Mouse (Mus musculus): Measurements from ENCODE around the gene Cntnap2.

Gene Cntnap2

DNA sequence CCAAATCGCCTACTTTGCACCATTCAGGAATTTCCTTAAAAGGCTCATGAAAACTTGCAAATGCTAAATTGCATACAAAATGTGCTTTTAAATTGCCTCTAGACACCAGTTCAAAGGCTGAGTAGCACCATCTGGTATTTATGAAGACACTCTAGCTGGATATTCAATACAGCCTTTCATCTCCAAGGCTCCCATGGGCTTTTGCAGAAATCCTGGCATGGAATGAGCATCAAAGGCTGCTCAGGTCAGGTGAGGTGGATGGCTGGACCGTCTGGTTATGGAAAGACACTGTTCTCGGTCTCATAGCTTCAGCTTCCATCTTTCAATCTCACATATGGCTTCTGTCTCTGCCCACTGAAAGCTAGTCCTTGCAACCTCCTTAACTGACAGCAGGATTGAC is 1515.9 kb downstream of the Cntnap2 start:
- no peak for ATAC-seq (ENCODE audit: insufficient number of reproducible peaks, low FRiP score, low TSS enrichment)

DNA sequence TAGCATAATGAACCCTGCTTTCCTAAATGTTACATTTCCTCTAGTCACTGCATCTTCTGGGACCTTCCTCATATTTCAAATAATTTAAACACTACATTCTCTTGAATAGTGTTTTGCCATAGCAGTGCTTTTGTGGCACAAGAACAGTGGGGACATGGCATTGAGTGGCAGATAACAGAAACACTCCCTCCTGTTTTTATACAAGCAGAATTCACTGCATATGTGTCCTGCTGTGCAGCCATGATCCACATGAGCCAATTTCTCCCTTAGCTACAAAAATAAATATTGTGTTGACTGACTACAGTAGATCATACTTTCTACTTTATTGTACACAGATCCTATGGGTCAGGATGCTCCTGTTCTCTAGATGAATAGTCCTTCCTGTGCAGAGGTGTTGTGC is 1553.2 kb downstream of the Cntnap2 start:
- ATAC-seq (ENCODE audit: insufficient number of reproducible peaks, low FRiP score, low TSS enrichment): no peak

DNA sequence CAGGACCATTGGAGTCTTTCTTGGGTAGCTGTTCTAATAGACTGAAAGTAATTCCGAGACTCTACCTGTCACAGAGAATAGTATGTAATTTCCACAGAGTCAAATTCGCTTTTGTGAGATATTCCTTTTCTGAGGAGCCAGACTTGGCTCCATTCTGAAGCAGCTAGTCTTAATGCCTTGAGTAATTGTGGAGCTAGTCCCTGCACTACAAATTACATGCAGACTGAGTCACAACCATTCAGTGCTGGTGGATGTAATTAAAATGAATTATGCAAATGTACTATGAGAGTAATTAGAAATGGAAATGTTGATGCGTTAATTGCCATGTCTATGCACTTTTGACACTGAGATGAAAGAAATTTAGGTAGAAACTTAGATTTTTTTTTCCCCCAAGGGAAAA is 1553.7 kb downstream of the Cntnap2 start:
- no peak for ATAC-seq (ENCODE audit: insufficient number of reproducible peaks, low FRiP score, low TSS enrichment)

DNA sequence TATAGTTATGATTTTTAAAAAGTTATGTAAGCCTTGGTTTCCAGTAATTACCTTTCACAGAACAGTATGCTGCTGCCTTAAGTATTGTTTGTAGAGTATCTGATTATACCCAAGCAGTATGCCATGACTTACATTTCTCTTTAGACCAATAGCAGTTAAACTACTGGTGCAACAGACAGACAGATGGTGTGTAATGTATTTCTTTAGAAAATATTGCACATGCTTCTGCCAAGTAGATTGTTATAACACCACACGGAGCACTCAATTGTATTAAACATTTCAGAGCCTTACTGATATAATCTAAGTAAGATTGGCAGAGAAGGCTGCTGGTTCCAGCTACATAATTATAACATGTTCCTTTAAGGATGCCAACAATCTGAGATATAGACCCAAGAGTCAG is 1609.9 kb downstream of the Cntnap2 start:
- no peak for ATAC-seq (ENCODE audit: insufficient number of reproducible peaks, low FRiP score, low TSS enrichment)

DNA sequence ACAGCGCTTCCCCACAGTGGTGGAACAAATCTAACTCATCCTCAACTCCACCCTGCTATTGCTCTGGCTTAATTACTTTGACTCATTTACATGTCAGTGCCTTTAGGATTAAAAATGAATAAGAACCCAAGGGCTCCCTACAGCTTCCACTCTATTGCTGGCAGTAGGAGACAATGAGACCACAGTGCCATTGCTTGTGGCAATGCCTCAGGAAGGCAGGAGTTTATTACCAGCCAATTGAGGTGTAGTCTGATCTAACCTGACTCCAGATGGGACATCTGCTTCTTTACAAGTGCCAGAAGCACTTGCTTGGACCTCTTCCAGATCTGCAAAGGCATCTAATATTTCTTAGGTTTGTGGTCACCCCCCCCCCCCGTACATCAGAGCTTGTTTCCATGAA is 1615.9 kb downstream of the Cntnap2 start:
- peak; percentile 62; the same call in 1 of the 2 replicates for ATAC-seq (ENCODE audit: insufficient number of reproducible peaks, low FRiP score, low TSS enrichment)

DNA sequence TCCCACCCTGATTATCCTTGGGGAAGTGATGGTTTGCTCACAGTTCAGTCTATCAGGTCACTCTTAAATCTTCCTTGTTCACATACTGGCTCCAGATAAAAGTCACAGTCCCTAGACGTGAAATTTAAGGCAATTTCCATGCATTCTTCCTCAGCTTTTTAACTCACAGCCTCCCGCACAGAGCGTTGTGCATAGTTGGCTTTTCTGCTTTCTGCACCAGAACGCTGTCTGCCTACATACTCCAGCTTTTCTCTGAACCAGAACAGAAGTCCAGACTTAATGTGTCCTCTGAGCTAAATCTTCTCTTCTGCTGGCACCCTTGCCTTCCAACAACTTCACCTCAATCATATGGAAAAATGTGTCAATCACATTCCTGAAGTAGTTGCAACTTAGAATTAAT is 1616.5 kb downstream of the Cntnap2 start:
- no peak for ATAC-seq (ENCODE audit: insufficient number of reproducible peaks, low FRiP score, low TSS enrichment)

DNA sequence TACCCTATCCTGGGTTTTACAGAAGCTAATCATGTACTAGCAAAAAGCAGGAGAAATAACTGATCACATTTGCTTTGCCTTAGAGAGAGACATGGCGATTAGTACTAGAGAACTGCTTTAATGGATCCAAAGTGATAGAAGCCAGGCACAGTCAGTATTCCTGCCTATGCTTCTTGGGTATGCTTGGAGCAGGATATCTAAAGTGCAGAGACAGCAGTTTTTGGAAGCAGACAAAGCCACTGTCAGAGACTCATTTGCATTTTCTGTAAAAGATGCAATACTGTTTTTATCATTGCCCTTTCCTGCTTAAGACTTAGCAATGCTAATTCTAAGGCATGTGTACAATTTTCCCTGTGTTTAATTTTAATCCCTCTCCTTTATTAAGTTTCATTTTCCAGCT is 1637.0 kb downstream of the Cntnap2 start:
- ATAC-seq (ENCODE audit: insufficient number of reproducible peaks, low FRiP score, low TSS enrichment): no peak

DNA sequence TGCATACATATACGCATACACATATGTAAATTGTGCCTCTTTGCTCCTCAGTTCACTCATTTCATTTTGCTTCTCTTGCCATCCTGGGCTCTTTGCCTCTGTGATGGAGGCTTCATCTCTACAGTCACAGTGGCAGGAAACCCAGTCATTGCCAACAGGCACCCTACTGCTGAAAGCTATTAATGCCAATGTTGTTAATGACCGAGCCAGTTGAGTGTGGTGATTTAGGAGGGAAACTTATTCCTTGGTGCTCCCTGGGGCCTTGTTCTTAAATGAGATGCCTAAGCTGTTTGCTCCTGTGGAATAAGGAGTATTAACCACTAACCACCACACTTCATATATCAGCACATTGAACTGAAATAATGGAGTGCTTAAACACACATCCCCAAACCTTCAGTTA is 1640.2 kb downstream of the Cntnap2 start:
- ATAC-seq (ENCODE audit: insufficient number of reproducible peaks, low FRiP score, low TSS enrichment): peak; percentile 88

DNA sequence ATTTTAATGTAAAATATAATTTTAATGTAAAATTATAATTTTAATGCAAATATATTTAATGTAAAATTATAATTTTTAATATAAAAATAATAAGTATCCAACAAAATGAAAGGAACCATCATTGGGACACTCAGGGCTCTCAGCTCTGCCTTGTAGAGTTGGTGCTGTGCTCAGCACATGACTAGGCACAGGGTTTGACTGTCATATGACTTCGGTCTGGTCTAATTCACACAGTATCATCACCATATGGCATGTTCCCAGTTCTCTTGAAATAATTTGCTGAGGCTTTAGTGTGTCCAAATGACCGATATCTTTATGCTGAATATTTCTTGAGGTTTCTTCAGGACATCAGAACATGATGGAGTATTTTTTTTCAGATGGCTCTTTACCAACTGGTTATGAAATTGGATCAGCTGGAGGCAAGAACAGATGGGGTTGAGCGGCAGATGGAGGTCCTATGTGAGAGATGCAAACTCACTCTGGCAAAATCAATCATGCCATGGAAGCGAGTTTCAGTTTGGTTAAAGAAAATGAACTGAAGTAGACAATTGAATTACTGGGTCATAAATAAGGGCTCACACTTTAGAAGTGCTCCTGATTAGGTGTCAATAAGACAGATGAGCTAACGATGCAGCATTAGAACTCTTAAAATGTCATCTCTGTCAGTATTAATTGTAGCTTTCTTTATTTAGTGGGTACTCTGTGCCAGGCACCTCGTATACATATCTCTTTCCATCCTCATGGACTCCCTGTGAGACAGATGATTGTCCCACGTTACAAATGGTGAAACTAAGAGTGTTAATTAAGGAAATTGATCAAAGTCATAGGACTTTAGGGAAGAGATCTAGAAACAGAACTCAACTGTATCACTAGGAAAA is 1645.4 kb downstream of the Cntnap2 start:
- peak; percentile 90 for ATAC-seq (ENCODE audit: insufficient number of reproducible peaks, low FRiP score, low TSS enrichment)

DNA sequence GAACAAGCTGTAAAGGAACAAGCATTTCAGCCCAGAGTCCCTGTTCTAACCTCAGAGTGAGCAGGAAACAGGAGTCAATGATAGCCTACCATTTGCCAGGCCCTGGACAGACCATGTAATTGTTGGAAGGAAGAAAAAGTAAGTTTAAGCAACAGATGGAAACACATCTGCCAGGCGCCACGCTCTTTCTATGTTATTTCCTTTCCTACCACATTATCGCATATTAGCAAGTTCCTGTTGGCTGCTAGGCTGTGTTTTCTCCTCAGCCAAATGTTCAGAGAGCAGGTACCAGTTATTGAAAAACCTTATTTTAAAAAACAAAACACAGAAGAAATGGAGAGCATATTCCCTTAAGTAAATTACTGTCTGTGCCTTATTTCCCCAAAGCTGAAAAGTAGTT is 1646.8 kb downstream of the Cntnap2 start:
- no peak for ATAC-seq (ENCODE audit: insufficient number of reproducible peaks, low FRiP score, low TSS enrichment)

DNA sequence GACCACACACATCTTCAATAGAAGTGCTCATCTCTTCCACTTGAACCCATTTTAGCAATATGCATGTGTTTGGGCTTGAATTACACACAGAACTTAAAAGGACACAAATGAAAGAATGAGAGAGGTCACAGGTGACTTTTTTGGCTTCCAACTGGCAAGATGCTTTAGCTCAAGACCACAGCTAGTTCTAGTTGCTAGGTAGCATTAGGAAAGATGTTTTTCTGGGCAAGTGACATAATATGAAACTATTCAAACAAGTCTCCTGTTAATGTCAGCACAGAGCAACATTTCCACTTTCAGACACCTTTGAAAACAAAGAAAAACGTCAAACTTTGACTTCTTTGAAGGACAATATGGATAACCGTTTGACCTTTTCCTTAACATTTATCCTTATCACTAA is 1657.4 kb downstream of the Cntnap2 start:
- ATAC-seq (ENCODE audit: insufficient number of reproducible peaks, low FRiP score, low TSS enrichment): no peak

DNA sequence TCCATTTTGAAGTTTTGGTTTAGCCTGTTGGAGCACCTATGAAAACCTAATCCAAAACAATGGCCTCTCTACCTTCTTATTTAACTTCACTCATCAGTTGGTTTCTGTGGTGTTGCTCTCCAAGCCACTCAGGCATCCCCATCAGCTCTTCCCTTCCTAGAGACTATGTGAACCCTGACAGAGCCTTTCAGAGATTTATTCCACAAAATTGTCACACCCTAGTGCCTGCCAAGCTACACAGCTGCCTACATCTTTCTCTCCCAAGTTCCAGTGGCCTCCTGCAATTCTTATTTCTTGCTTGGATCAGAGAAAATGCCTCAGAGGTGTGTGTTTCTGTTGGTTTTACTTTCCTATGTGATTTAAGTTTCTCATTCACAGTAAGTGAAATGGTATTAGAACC is 1674.6 kb downstream of the Cntnap2 start:
- no peak for ATAC-seq (ENCODE audit: insufficient number of reproducible peaks, low FRiP score, low TSS enrichment)

DNA sequence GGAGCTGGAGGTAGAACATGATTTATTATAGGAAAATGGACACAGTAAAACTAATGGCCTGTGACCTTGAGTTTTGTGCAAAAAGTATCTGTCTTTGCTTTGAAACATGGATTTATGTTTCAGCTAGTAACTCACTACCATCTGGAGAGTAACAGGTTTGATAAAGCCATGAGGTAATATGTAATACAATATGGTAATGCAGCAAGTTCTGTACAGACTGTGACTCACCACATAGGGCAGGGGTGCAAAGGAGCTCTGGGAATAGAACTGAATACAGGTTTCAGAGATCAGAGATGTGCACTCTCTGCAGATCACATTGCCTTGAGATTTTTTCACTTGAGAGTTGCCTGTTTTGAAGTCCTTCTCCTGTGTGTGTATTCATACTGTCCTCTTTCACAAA is 1689.3 kb downstream of the Cntnap2 start:
- no peak for ATAC-seq (ENCODE audit: insufficient number of reproducible peaks, low FRiP score, low TSS enrichment)

DNA sequence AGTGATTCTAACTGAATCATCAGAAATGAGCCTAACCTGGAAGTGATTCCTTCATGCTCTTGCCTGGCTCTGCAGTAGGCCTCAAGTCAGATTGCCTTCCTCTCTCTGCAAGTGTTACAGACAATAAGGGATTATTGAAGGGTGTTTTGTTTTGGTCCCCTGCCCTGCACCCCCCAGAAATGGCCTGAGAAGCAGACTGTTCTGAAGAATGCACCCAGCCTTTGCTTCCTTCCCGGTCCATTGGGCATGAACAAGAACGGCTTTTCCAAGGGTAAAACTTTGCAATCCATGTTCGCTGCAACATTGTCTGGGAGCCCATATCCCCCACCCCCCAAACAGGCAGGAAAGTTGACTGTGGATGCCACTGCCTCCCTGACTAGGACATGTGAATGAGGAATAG is 1704.3 kb downstream of the Cntnap2 start:
- ATAC-seq (ENCODE audit: insufficient number of reproducible peaks, low FRiP score, low TSS enrichment): no peak

DNA sequence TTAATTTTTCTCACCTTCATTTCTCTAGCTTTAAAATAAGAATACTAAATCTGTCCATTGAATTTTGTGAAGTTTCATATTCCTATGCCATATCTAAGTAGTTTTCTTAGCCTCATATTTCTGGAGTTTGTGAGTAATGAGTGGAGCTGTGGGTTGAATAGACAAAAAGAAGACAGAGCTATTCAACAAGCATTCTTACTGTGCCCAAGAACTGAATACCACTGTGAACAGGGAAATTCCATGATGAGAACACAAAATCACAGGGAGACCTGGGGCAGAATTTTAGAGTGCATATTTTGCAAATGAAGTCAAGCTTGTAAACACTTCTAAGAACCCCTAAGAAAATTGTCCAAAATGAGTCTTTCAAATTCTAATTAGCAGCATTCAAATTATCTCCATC is 1715.4 kb downstream of the Cntnap2 start:
- no peak for ATAC-seq (ENCODE audit: insufficient number of reproducible peaks, low FRiP score, low TSS enrichment)

DNA sequence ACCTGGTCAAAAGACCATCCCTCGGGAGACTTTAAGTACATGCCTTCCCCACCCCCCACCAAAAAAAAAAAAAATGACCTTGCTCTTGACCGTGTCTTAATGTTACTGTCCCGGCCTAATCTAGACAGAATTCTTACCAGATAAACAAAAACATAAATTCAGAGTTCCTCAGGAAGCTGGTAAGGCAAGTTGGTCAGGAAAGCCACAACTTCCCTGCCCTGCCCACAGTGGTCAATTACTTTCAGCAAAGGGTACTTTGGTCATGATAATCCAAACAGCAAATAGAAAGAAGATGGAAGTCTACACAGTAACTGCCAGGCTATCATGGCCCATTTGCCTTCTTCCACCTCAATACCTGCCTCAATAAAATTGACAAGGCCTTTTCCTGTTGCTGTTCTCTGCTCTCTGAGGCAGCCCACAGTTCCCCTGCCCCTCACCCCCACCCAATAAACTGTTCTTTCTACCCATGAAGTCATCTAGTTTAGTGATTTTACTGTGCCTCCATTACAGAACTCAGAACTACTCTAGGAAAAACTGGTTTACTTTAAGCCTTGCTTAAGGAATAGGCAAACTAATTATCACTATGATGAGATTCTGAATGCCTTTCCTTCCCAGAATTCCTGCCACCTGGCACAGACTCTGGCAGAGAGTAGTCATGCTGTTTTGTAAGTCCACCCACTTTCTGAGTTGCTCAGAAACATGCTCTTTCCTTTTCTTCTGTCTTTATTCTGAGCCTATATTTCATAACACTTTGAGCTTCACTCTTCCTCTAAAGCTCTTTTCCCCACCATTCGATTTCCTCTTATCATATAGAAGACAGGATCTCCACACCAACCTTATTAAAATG is 1743.3 kb downstream of the Cntnap2 start:
- no peak for ATAC-seq (ENCODE audit: insufficient number of reproducible peaks, low FRiP score, low TSS enrichment)

DNA sequence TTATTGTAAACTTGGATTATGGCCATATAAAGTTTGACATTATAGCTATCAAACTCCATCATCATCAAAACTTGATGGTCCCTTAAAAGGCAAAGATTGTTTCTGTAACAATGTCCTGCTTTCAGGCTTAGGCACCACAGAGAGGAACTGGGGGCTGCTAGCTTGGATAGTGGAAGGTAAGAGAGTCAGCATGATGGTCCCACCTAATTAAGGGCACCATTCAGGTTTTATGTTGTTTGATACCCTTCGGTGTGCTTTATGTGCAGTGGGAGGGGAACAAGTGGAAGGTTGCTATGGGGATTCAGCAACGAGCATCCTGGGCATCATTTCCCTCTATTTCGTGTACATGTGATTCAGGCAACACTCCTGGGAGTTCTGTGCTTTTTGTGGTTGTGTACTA is 1797.5 kb downstream of the Cntnap2 start:
- no peak for ATAC-seq (ENCODE audit: insufficient number of reproducible peaks, low FRiP score, low TSS enrichment)

DNA sequence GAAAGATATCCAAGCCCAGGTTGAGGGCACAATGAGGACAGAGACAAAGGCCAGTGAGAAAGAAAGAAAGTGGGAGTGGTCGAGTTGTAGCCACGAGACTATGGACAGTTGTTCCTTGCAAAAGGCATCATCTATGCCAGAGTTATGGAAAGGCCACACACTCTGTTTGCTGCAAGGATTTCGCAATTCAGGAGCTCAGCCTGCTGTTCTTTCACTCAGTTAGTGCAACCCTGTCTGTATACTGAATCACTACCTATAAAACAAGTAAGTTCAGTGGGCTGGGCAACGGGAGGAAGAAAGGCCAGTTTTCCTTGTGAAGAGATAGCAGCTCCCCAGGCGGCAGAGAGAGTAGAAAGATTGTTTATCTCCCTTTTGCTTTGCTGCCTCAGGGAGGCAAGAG is 1801.9 kb downstream of the Cntnap2 start:
- no peak for ATAC-seq (ENCODE audit: insufficient number of reproducible peaks, low FRiP score, low TSS enrichment)

DNA sequence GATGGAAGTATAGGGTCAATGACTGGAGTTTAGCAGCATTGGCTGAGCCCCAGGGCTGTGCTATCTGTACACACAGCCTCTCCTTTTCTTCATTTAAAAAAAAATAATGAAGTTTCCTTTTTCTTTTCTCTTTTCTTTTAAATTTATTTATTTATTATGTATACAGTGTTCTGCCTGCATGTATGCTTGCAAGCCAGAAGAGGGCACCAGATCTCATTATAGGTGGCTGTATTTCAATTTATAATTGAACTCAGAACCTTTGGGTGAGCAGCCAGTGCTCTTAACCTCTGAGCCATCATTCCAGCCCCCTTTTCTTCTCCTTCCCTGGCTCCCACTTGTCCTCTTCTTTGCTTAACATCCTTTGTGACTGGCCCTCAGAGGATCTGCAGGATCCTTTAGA is 1807.2 kb downstream of the Cntnap2 start:
- ATAC-seq (ENCODE audit: insufficient number of reproducible peaks, low FRiP score, low TSS enrichment): no peak

DNA sequence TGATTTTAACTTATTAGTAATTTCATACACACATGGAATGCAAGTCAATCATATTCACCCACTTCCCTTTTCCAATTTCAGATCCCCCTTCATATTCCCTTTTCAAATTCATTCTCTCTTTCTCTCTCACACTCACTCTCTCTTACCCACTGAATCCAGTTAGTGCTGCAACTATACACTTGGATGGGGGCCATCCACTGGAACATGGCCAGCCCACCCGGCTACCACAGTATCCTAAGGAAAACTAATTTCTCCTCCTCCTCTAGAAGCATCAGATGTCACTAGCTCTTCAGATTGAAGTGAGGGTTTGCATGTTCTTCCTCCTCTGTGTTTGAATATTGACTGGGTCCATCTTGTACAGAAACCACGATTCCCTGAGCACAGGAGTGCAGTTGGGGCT is 1827.1 kb downstream of the Cntnap2 start:
- no peak for ATAC-seq (ENCODE audit: insufficient number of reproducible peaks, low FRiP score, low TSS enrichment)

DNA sequence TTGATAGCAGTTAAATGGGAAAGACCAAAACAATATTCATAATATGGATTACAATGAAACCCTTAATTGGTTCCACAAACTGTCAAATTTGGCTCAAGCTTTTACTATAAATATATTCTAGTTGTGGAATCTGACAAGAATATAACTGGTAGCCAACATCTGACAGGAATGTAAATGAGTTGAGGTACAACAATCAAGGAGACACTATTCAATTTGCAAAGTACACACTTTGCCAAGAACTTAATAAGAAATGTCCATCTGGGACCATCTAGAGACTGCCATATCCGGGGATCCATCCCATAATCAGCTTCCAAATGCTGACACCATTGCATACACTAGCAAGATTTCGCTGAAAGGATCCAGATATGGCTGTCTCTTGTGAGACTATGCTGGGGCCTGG is 1850.0 kb downstream of the Cntnap2 start:
- no peak for ATAC-seq (ENCODE audit: insufficient number of reproducible peaks, low FRiP score, low TSS enrichment)
